Mouse (Mus musculus) ES-Bruce4 (cell line): ENCODE data around the gene Ccdc8.

Source experiments
- EP300 ChIP-seq: IDR thresholded peaks from 2 replicates; pipeline ENCODE4 v1.6.1; 2011; ENCODE audit warnings: low read depth, low read length; ENCODE audit not compliant: insufficient read depth
- POLR2A ChIP-seq: IDR thresholded peaks from one replicate; pipeline ENCODE4 v1.8.1; 2011; ENCODE audit warnings: low read length; ENCODE audit not compliant: insufficient read depth

GRCm38 (mm10) chr7:17022176-17022575 is 29.7 kb downstream of the Ccdc8 start:
- TF ChIP-seq EP300 (no peak), POLR2A (no peak)
